Mouse (Mus musculus) myocyte (in vitro differentiated cells): ENCODE results near the gene Rexo1.

ENCODE experiments used
- MAX ChIP-seq: IDR thresholded peaks from one replicate; pipeline ENCODE4 v1.6.1; 2011; ENCODE audit warnings: low read depth, mild to moderate bottlenecking, control low read depth
- MYOD1 ChIP-seq, 3 experiments: IDR thresholded peaks; one replicate each; pipeline ENCODE4 v1.6.1; 2011; ENCODE audit warnings: control low read depth in 2 of 3, low read depth in 2 of 3, mild to moderate bottlenecking in 2 of 3, moderate library complexity in 1 of 3; ENCODE audit not compliant: insufficient read length in 2 of 3, control insufficient read depth in 1 of 3
- POLR2A ChIP-seq: IDR thresholded peaks from one replicate; pipeline ENCODE4 v1.6.1; 2011; ENCODE audit warnings: low read depth, mild to moderate bottlenecking, control low read depth, moderate library complexity; ENCODE audit not compliant: insufficient read length
- REST ChIP-seq: IDR thresholded peaks from one replicate; pipeline ENCODE4 v1.6.1; 2011; ENCODE audit warnings: mild to moderate bottlenecking, control low read depth, moderate library complexity; ENCODE audit not compliant: insufficient read depth, insufficient read length
- TCF12 ChIP-seq: IDR thresholded peaks from one replicate; pipeline ENCODE4 v1.6.1; 2011; ENCODE audit warnings: mild to moderate bottlenecking, control low read depth; ENCODE audit not compliant: poor library complexity, insufficient read depth, severe bottlenecking
- USF1 ChIP-seq: IDR thresholded peaks from one replicate; pipeline ENCODE4 v1.6.1; 2011; ENCODE audit warnings: low read depth, mild to moderate bottlenecking, control low read depth, moderate library complexity

- TF ChIP-seq USF1 (no peak), POLR2A (no peak), MYOD1 (IDR thresholded peaks at IDR 0.05; ENCODE audit: control insufficient read depth in 1 of 3, insufficient read length in 2 of 3, low read depth in 2 of 3) (no peak), MAX (no peak), REST (no peak), TCF12 (no peak)
These were observed 25.6 kb downstream of the Rexo1 start for GRCm38 (mm10) chr10:80535711-80536110.
